8 mouse cellular contexts compared by ENCODE assay signal in the genomic region with DNA sequence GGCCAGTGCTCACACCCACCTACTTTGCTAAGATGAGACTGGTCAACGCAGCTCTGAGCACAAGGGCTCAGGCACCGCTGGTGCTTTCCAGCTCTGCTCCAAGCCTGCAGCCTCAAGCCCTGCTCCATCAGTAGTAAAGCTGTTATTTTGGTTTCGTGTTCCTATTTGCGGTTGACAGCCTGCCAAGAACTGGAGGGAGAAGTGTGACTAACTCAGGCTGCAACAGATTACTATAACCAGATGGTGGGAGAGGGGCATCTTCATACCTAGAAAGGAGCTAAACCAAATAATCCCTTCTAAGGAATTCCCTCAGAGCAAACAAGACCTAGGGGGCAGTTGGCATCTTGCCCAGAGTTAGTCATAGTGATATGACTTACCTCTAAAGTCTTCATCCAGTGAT.
DNase-seq lines count a peak whose midpoint lies in the region; ATAC-seq and TF ChIP-seq lines count a peak whose summit lies in the region.

No protein-coding gene starts in this region.

- H3K9me3 ChIP-seq in MEL (replicated peaks; ENCODE audit: insufficient read depth, low read length), result no peaks in the 10 kb centered on the region

- H3K4me3 ChIP-seq in MEL (ENCODE audit: control insufficient read depth in 1 of 2, insufficient read depth in 1 of 2, low read depth in 2 of 2, low read length in 2 of 2), result no peak overlapping the region

- H3K9ac ChIP-seq in MEL (ENCODE audit: control insufficient read depth, low read depth, low read length, poor library complexity, severe bottlenecking), result no peak overlapping the region

- TF ChIP-seq RAD21 in MEL (IDR thresholded peaks at IDR 0.05; ENCODE audit: low read depth, low read length), result no peak

- no peaks in the 10 kb centered on the region for H3K36me3 ChIP-seq in MEL (ENCODE audit: control insufficient read depth in 1 of 2, insufficient read depth in 2 of 2, low read length in 2 of 2)

- no peak overlapping the region for H3K27ac ChIP-seq in MEL (ENCODE audit: control insufficient read depth, low read depth, low read length)

- intact Hi-C loops in heart, postnatal 10 days (cut with DNase I), result no loop called here

- TF ChIP-seq EP300 in MEL (IDR thresholded peaks at IDR 0.05; ENCODE audit: low read depth in 1 of 2, low read length in 2 of 2), result no peak

- TF ChIP-seq CTCF in MEL (IDR thresholded peaks at IDR 0.05 in 2 of 3, conservative IDR thresholded peaks at IDR 0.05 in 1 of 3; ENCODE audit: control insufficient read depth in 1 of 3, insufficient read depth in 1 of 3, low read depth in 2 of 3, low read length in 3 of 3, poor library complexity in 1 of 3, severe bottlenecking in 1 of 3), result no peak

- H3K27me3 ChIP-seq in MEL (ENCODE audit: control insufficient read depth in 1 of 2, insufficient read depth in 2 of 2, low read length in 2 of 2), result no peaks in the 10 kb centered on the region

- no peaks in the 10 kb centered on the region for H3K4me1 ChIP-seq in MEL (ENCODE audit: control insufficient read depth in 1 of 2, insufficient read depth in 2 of 2, low read length in 2 of 2)

- no peaks in the 10 kb centered on the region for H3K79me2 ChIP-seq in MEL (ENCODE audit: control insufficient read depth, insufficient read depth, low read length, poor library complexity)

- peak; percentile 8 for DNase-seq in MEL (ENCODE audit: low read depth, low spot score)
- peak; percentile 60 to 69 for DNase-seq in adrenal gland, postnatal 36 days
- DNase-seq in heart, postnatal 10 days, result peak; percentile 77 to 80
- peak; percentile 85 to 86 for DNase-seq in layer of hippocampus, adult 8-10 months (ENCODE audit: low spot score in 2 of 2)
- peak; percentile 54 for DNase-seq in lung, postnatal 36 days
- DNase-seq in urinary bladder, postnatal 36 days (ENCODE audit: low spot score in 2 of 2), result peak; percentile 46 to 61
- DNase-seq in thymus, postnatal 10 days (ENCODE audit: low spot score in 2 of 2), result no peak

- no peak for TF ChIP-seq POLR2A in MEL (IDR thresholded peaks at IDR 0.05; ENCODE audit: control insufficient read depth in 1 of 2, insufficient read depth in 1 of 2, low read depth in 1 of 2, low read length in 2 of 2, poor library complexity in 1 of 2)

- peak; percentile 84 for ATAC-seq in frontal cortex, adult (ENCODE audit: low TSS enrichment)

TF ChIP-seq in MEL, 35 proteins besides CTCF, POLR2A, EP300 and RAD21:
- TF ChIP-seq ETS1 (IDR thresholded peaks at IDR 0.05; ENCODE audit: low read depth, low read length) (no peak), USF2 (IDR thresholded peaks at IDR 0.05; ENCODE audit: borderline replicate concordance in 1 of 2, insufficient read depth in 1 of 2, low read depth in 1 of 2, low read length in 2 of 2) (no peak), NELFE (IDR thresholded peaks at IDR 0.05; ENCODE audit: low read depth, low read length) (no peak), POLR2AphosphoS2 (IDR thresholded peaks at IDR 0.05; ENCODE audit: low read length) (no peak), RCOR1 (IDR thresholded peaks at IDR 0.05; ENCODE audit: low read depth, low read length) (no peak), KAT2A (conservative IDR thresholded peaks at IDR 0.05; ENCODE audit: low read depth, low read length) (no peak), UBTF (IDR thresholded peaks at IDR 0.05; ENCODE audit: borderline replicate concordance, insufficient read depth, low read depth, low read length) (no peak), CHD1 (IDR thresholded peaks at IDR 0.05; ENCODE audit: low read depth, low read length) (no peak), POLR2AphosphoS5 (IDR thresholded peaks at IDR 0.05; ENCODE audit: borderline replicate concordance, low read depth, low read length) (no peak), E2F4 (IDR thresholded peaks at IDR 0.05; ENCODE audit: borderline replicate concordance, low read depth, low read length) (no peak), ZC3H11A (IDR thresholded peaks at IDR 0.05; ENCODE audit: low read depth, low read length) (no peak), MAX (IDR thresholded peaks at IDR 0.05; ENCODE audit: low read length) (no peak)
TF ChIP-seq in MEL: peak in this region for 0.

Comparison
In these comparisons a context has a peak if more than half of its experiments do, and no peak if none do; other contexts are left out.
1. DNase-seq: peak in MEL (single experiment), adrenal gland, postnatal 36 days (2 of 2), heart, postnatal 10 days (2 of 2), layer of hippocampus, adult 8-10 months (2 of 2), lung, postnatal 36 days (single experiment) and urinary bladder, postnatal 36 days (2 of 2); none in thymus, postnatal 10 days (0 of 2).